Mouse (Mus musculus) left cerebral cortex, adult 8-10 months (tissue): ENCODE results near the gene Bmp6. TPM values are rescaled to one million over a fixed set of nuclear protein-coding genes. Genes with fewer than 3 reads are reported as not detected.

ENCODE experiments used
- DNase-seq, 2 experiments: peaks; one replicate each; pipeline ENCODE4 v3.0.0; 2022; ENCODE audit warnings: low spot score in 2 of 2
- total RNA-seq, 4 experiments: library from RNA; stranded (reverse); gene quantifications; 2 replicates each; pipeline ENCODE4 v1.2.4; 2022

Gene Bmp6
- total RNA-seq, 4 experiments from 2014 or later: 11.9 to 13.2 (median 12.5) TPM

GRCm38 (mm10) chr13:38429671-38430070, 84.8 kb downstream of the Bmp6 start:
- no peak for DNase-seq

GRCm38 (mm10) chr13:38430075-38430474, 85.2 kb downstream of the Bmp6 start:
- DNase-seq: no peak

GRCm38 (mm10) chr13:38434831-38435230, 89.9 kb downstream of the Bmp6 start:
- DNase-seq: no peak

- no peak for DNase-seq
These were observed 93.0 kb downstream of the Bmp6 start for GRCm38 (mm10) chr13:38437930-38438329.

GRCm38 (mm10) chr13:38440240-38440639, 95.3 kb downstream of the Bmp6 start:
- DNase-seq: no peak

GRCm38 (mm10) chr13:38448516-38449015, 103.7 kb downstream of the Bmp6 start:
- DNase-seq: no peak

GRCm38 (mm10) chr13:38450051-38450971, 105.4 kb downstream of the Bmp6 start:
- DNase-seq: no peak

GRCm38 (mm10) chr13:38451446-38451845, 106.5 kb downstream of the Bmp6 start:
- no peak for DNase-seq

GRCm38 (mm10) chr13:38463410-38463809, 118.5 kb downstream of the Bmp6 start:
- no peak for DNase-seq

- no peak for DNase-seq
These were observed 126.0 kb downstream of the Bmp6 start for GRCm38 (mm10) chr13:38470882-38471281.

- no peak for DNase-seq
These were observed 127.7 kb downstream of the Bmp6 start for GRCm38 (mm10) chr13:38472636-38473035.

GRCm38 (mm10) chr13:38473497-38473896, 128.6 kb downstream of the Bmp6 start:
- no peak for DNase-seq

- DNase-seq: no peak
These were observed 132.0 kb downstream of the Bmp6 start for GRCm38 (mm10) chr13:38476936-38477335.

- no peak for DNase-seq
These were observed 136.1 kb downstream of the Bmp6 start for GRCm38 (mm10) chr13:38481021-38481420.

GRCm38 (mm10) chr13:38484701-38485100, 139.8 kb downstream of the Bmp6 start:
- no peak for DNase-seq

- DNase-seq: no peak
These were observed 141.9 kb downstream of the Bmp6 start for GRCm38 (mm10) chr13:38486767-38487166.

GRCm38 (mm10) chr13:38496715-38497114, 151.8 kb downstream of the Bmp6 start:
- DNase-seq: no peak

GRCm38 (mm10) chr13:38501314-38501713, 156.4 kb downstream of the Bmp6 start:
- no peak for DNase-seq

GRCm38 (mm10) chr13:38503137-38503849, 158.4 kb downstream of the Bmp6 start:
- DNase-seq: no peak

- DNase-seq: no peak
These were observed 161.4 kb downstream of the Bmp6 start for GRCm38 (mm10) chr13:38506320-38506719.

GRCm38 (mm10) chr13:38506936-38507335, 162.0 kb downstream of the Bmp6 start:
- DNase-seq: no peak

GRCm38 (mm10) chr13:38509681-38510341, 164.9 kb downstream of the Bmp6 start:
- no peak for DNase-seq
